Mouse (Mus musculus) myocyte (in vitro differentiated cells): ENCODE measurements around the gene Fbn1. TPM values are rescaled to one million over a fixed set of nuclear protein-coding genes. Genes with fewer than 3 reads are reported as not detected.

Experiments used
- H3K27me3 ChIP-seq: one replicate; pipeline ENCODE4 v1.6.1; 2011; ENCODE audit not compliant: control insufficient read depth, insufficient read depth, insufficient read length
- H3K36me3 ChIP-seq: one replicate; pipeline ENCODE4 v1.6.1; 2011; ENCODE audit not compliant: control insufficient read depth, insufficient read depth
- H3K4me2 ChIP-seq: one replicate; pipeline ENCODE4 v1.6.1; 2011; ENCODE audit warnings: low read depth, control low read depth
- H3K4me3 ChIP-seq: one replicate; pipeline ENCODE4 v1.5.1; 2011; ENCODE audit warnings: mild to moderate bottlenecking, control low read depth, moderate library complexity
- H3K79me2 ChIP-seq: one replicate; pipeline ENCODE4 v1.6.1; 2011; ENCODE audit not compliant: control insufficient read depth, insufficient read depth
- H3ac ChIP-seq: one replicate; pipeline ENCODE4 v1.6.1; 2011; ENCODE audit not compliant: control insufficient read depth, insufficient read length
- CEBPB ChIP-seq: IDR thresholded peaks from 2 replicates; pipeline ENCODE4 v1.6.1; 2011; ENCODE audit warnings: mild to moderate bottlenecking, moderate library complexity; ENCODE audit not compliant: poor library complexity, insufficient read depth, severe bottlenecking
- E2F4 ChIP-seq: IDR thresholded peaks from one replicate; pipeline ENCODE4 v1.6.1; 2011; ENCODE audit warnings: mild to moderate bottlenecking, control low read depth, moderate library complexity; ENCODE audit not compliant: insufficient read depth
- MAX ChIP-seq: IDR thresholded peaks from one replicate; pipeline ENCODE4 v1.6.1; 2011; ENCODE audit warnings: low read depth, mild to moderate bottlenecking, control low read depth
- MYOD1 ChIP-seq, 3 experiments: IDR thresholded peaks; one replicate each; pipeline ENCODE4 v1.6.1; 2011; ENCODE audit warnings: control low read depth in 2 of 3, low read depth in 2 of 3, mild to moderate bottlenecking in 2 of 3, moderate library complexity in 1 of 3; ENCODE audit not compliant: insufficient read length in 2 of 3, control insufficient read depth in 1 of 3
- MYOG ChIP-seq, 3 experiments: IDR thresholded peaks; one replicate each; pipeline ENCODE4 v1.6.1; 2011; ENCODE audit warnings: control low read depth in 2 of 3, low read depth in 2 of 3, mild to moderate bottlenecking in 2 of 3; ENCODE audit not compliant: insufficient read length in 2 of 3, control insufficient read depth in 1 of 3, insufficient read depth in 1 of 3
- POLR2A ChIP-seq: IDR thresholded peaks from one replicate; pipeline ENCODE4 v1.6.1; 2011; ENCODE audit warnings: low read depth, mild to moderate bottlenecking, control low read depth, moderate library complexity; ENCODE audit not compliant: insufficient read length
- POLR2AphosphoS2 ChIP-seq: IDR thresholded peaks from one replicate; pipeline ENCODE4 v1.6.1; 2011; ENCODE audit warnings: low read depth, control low read depth; ENCODE audit not compliant: insufficient read length
- REST ChIP-seq: IDR thresholded peaks from one replicate; pipeline ENCODE4 v1.6.1; 2011; ENCODE audit warnings: mild to moderate bottlenecking, control low read depth, moderate library complexity; ENCODE audit not compliant: insufficient read depth, insufficient read length
- SRF ChIP-seq: IDR thresholded peaks from one replicate; pipeline ENCODE4 v1.6.1; 2011; ENCODE audit warnings: low read depth; ENCODE audit not compliant: control insufficient read depth, insufficient read length
- TCF12 ChIP-seq: IDR thresholded peaks from one replicate; pipeline ENCODE4 v1.6.1; 2011; ENCODE audit warnings: mild to moderate bottlenecking, control low read depth; ENCODE audit not compliant: poor library complexity, insufficient read depth, severe bottlenecking
- TCF3 ChIP-seq: IDR thresholded peaks from one replicate; pipeline ENCODE4 v1.6.1; 2011; ENCODE audit warnings: low read depth, control low read depth; ENCODE audit not compliant: insufficient read length
- USF1 ChIP-seq: IDR thresholded peaks from one replicate; pipeline ENCODE4 v1.6.1; 2011; ENCODE audit warnings: low read depth, mild to moderate bottlenecking, control low read depth, moderate library complexity
- polyA plus RNA-seq: library from polyadenylated mRNA; unstranded; fragments of >200 nt; fragmentation: generic; extraction: Trizol; gene quantifications from one replicate; pipeline ENCODE4 v1.2.1, GENCODE M21; 2012; ENCODE audit warnings: missing spikeins

The Fbn1 gene
- polyA plus RNA-seq, 1 experiment: 125 TPM

DNA sequence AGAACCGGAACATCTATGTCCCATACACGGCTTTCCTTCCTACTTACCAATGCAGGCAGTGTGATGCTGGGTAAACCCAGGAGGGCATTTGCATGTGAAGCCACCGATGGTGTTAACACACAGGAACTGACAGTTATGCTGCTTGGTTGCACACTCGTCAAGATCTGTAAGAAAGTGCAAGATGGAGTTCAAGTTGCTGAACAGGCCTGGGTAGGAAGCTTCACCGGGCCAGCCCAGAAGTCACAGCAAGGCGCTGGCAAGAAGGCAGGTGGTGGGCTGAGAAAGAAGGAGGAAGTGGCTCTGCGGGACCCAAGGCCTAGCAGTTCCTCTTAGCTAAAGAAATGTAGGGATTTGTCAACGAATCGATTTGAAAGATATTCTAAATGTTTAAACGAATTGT, 198.1 kb downstream of the Fbn1 start:
- no peak for TF ChIP-seq POLR2AphosphoS2
- no peak for TF ChIP-seq TCF12
- no peak for TF ChIP-seq MYOD1 (IDR thresholded peaks at IDR 0.05; ENCODE audit: control insufficient read depth in 1 of 3, insufficient read length in 2 of 3, low read depth in 2 of 3)
- no peak for TF ChIP-seq CEBPB
- no peak for TF ChIP-seq SRF
- TF ChIP-seq MYOG (IDR thresholded peaks at IDR 0.05; ENCODE audit: control insufficient read depth in 1 of 3, insufficient read depth in 1 of 3, insufficient read length in 2 of 3, low read depth in 2 of 3): no peak
- no peak for TF ChIP-seq POLR2A
- no peak for TF ChIP-seq MAX
- TF ChIP-seq TCF3: no peak
- no peak for TF ChIP-seq REST
- no peak for TF ChIP-seq USF1
- no peak for TF ChIP-seq E2F4
- Histone ChIP-seq H3ac (no peak overlapping the region), H3K36me3 (peaks cover 50% of the 10 kb centered on the region), H3K79me2 (no peaks in the 10 kb centered on the region), H3K4me3 (no peak overlapping the region), H3K27me3 (no peaks in the 10 kb centered on the region), H3K4me2 (no peak overlapping the region)

DNA sequence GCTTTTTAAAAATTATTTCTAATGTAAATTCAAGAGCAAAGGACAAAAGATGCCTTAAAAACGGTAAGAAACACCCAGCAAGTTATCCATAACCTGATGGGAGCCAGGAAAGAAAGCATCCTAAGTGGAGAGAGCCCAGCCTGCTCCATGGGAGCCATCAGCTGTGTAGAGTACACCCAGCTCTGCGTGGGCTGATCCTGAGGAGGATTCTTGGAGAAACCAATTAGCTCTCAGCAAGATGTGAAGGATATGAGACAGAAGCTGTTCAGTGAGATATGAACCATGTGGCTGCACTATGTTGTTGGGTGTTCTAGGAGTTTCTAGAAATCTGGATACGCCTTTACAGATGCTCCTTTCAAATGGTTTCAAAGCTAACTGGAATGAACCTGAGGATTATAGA, 202.1 kb downstream of the Fbn1 start:
- TF ChIP-seq SRF: no peak
- no peak for TF ChIP-seq USF1
- no peak for TF ChIP-seq TCF3
- TF ChIP-seq MYOD1 (IDR thresholded peaks at IDR 0.05; ENCODE audit: control insufficient read depth in 1 of 3, insufficient read length in 2 of 3, low read depth in 2 of 3): no peak
- TF ChIP-seq REST: no peak
- no peak for TF ChIP-seq TCF12
- TF ChIP-seq CEBPB: no peak
- no peak for TF ChIP-seq POLR2AphosphoS2
- TF ChIP-seq MAX: no peak
- TF ChIP-seq E2F4: no peak
- TF ChIP-seq MYOG (IDR thresholded peaks at IDR 0.05; ENCODE audit: control insufficient read depth in 1 of 3, insufficient read depth in 1 of 3, insufficient read length in 2 of 3, low read depth in 2 of 3): no peak
- no peak for TF ChIP-seq POLR2A
- H3ac ChIP-seq: no peak overlapping the region
- H3K4me2 ChIP-seq: no peak overlapping the region
- H3K4me3 ChIP-seq: no peak overlapping the region
- H3K79me2 ChIP-seq: no peaks in the 10 kb centered on the region
- no peaks in the 10 kb centered on the region for H3K27me3 ChIP-seq
- H3K36me3 ChIP-seq: peaks cover 38% of the 10 kb centered on the region

- no peak overlapping the region for H3ac ChIP-seq
- TF ChIP-seq USF1 (no peak), POLR2AphosphoS2 (no peak), E2F4 (no peak), TCF12 (no peak), TCF3 (no peak), MYOD1 (IDR thresholded peaks at IDR 0.05; ENCODE audit: control insufficient read depth in 1 of 3, insufficient read length in 2 of 3, low read depth in 2 of 3) (no peak), MYOG (IDR thresholded peaks at IDR 0.05; ENCODE audit: control insufficient read depth in 1 of 3, insufficient read depth in 1 of 3, insufficient read length in 2 of 3, low read depth in 2 of 3) (no peak), SRF (no peak), CEBPB (no peak), REST (no peak), POLR2A (no peak), MAX (no peak)
Measured at GRCm38 (mm10) chr2:125304746-125305145, 203.0 kb downstream of the Fbn1 start.

DNA sequence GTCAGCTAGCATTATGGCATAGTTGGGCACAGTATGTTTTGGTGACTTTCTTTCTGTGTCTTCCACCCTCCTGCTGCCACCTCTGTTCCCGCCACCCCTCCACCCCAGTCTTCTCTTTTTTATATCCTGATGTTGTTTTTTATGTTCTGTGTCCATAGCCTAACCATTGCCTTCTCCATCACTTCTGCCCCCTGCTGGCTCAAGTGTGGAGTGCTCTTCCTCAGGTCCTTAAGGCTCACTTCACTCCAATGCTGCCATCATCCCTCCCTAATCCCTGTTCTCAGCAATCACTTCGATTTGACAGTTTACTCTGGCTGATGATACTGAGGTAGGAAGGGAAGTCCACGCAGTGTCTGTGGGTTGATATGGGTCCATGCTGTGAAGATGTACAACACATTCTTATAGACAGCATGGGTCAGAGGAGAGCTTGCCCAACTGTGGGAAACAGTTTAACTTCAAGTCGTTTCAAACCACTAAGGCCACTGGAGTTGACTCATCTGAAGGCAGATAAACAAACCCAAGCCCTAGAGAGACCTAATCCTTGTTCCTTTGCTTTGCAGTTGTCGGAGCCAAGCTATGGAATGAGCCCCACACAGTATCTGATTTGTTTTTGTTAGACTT, 203.9 kb downstream of the Fbn1 start:
- Histone ChIP-seq H3K36me3 (peaks cover 43% of the 10 kb centered on the region), H3K4me3 (no peak overlapping the region), H3ac (no peak overlapping the region), H3K4me2 (peak overlapping the region; percentile 22), H3K79me2 (no peaks in the 10 kb centered on the region), H3K27me3 (no peaks in the 10 kb centered on the region)
- TF ChIP-seq TCF12 (no peak), CEBPB (peak; percentile 51; the same call in 1 of the 2 replicates), POLR2A (no peak)

More at GRCm38 (mm10) chr2:125304746-125305145, 203.0 kb downstream of the Fbn1 start:
- Histone ChIP-seq H3K79me2 (no peaks in the 10 kb centered on the region), H3K4me3 (no peak overlapping the region), H3K4me2 (peak overlapping the region; percentile 30), H3K36me3 (peaks cover 46% of the 10 kb centered on the region), H3K27me3 (no peaks in the 10 kb centered on the region)

DNA sequence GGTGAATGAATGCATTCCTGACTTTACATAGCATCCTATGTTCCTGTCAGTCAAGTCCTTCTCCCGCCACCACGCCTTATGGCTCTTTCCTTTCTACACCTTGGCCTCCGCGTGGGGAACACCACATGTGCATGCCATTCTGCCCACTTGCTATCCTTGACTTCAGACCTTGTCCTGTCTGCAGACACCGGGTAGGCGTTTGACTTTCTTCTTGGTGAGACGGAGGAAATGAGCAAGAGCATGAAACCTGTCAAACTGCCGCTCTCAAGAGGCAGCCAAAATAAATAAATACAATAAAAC, 205.2 kb downstream of the Fbn1 start:
- H3K4me2 ChIP-seq: no peak overlapping the region
- peaks cover 38% of the 10 kb centered on the region for H3K36me3 ChIP-seq
- H3K27me3 ChIP-seq: no peaks in the 10 kb centered on the region
- no peaks in the 10 kb centered on the region for H3K79me2 ChIP-seq
- no peak overlapping the region for H3ac ChIP-seq
- 0 out of 2 replicates have a peak, but pooled peaks have one; percentile 8 for TF ChIP-seq CEBPB
- no peak for TF ChIP-seq REST
- H3K4me3 ChIP-seq: no peak overlapping the region
